Mouse (Mus musculus) lung, postnatal 10 days (tissue): ENCODE data around the gene Fas.

Experiments
- DNase-seq: peaks from one replicate; pipeline ENCODE4 v3.0.0; 2021

Gene Fas

DNA sequence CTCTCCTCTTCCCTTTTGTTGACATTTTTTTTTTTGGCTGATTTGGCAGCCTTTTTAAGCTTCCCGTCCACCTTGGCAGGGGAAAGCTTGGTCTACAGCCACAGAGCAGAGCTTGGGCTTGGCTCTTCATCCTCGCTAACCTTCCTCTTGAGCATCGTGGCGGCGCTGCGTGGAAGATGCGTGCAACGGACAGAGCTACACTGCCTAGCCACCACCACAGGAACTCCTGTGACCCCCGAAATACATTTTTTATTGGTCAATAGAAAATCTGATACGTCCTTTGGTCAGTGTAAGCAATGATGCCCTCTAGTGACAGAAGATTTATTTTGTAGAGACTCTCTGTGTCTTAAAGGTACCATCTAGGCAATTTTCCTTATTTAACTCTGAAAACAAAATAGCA is 6.1 kb upstream of the Fas start:
- DNase-seq: peak; percentile 25

DNA sequence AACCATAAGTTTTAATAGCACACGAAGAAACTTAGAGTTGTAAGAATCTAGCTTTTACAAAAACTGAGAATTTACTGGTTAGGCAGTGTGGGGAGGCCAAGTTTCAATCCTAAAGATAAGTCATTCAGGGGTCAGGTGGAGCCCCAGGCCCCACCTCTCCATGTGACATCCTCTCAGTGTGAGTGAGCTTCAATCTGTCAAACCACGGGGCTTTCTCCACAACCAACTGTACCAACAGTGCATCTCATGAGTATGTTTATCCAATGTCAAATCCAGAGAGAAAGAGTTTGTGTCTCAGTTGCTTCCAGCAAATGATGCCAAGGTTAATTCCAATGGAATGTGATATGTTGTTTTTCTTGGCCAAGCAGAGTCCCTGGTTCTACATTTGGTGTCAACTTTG is 5.6 kb upstream of the Fas start:
- no peak for DNase-seq

DNA sequence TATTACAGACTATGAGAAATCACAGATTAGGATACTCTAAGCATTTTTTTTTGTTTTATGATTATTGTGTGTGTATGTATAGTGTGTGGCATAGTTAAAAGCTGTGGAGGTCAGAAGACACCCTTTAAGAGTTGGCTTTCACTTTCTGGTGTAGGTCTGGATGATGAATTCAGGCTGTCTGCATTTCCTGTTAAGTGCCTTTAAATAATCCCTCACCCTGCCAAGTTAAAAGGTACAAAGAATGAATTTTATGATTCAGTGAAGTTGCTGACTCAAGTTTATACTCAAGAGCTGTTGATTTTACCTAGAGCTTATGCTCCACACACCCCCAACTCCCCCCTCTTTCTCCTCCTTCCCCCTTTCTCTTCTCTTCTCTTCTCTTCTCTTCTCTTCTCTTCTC is 3.2 kb upstream of the Fas start:
- no peak for DNase-seq

DNA sequence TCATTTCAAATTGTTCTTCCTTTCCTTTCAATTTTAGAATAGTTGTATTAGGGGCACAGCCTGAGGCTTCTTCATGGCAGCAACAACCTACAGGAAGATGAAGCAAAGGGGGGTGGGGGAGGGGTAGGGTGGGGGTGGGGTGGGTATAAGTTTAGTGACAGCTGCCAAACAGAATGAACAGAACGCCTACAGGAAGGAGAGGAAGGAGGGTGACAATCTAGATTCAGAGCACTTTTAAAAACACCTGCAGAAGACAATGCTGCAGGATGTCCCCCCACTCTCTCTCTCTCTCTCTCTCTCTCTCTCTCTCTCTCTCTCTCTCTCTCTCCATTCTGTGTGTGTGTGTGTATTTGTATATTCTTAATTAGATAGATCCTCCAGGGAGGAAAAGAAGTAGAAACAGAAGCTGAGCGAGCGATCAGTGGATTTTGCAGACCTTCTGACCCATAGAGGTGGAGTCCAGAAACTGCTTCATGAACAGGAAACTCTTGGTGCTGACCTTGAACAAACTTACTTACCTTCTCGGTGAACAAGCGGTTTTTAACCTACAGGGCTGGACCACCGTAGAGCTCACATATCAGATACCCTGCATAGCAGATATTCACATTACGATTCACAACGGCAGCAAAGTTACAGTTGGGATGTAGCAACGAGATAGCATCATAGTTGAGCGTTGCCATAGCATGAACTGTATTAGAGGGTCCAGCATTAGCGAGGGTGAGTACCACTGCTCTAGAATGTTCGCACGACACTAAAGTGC is 2.6 kb upstream of the Fas start:
- DNase-seq: no peak

DNA sequence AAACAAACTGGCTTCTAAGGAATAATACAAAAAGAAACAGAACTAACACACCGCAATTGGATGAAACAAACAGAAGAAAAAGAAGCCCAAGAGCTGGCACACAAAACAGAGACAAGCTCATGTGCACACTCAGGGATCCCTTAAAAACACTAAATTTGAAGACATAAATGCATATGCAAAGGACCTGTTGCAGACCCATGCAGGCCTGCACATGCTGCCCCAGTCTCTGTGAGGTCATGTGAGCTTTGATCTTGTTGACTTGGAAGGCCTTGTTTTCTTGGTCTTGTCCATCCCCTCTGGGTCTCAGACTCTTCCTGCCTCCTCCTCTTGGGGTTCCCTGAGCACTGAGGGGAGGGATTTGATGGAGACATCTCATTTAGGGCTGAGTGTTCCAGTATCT is 1.8 kb upstream of the Fas start:
- DNase-seq: no peak

DNA sequence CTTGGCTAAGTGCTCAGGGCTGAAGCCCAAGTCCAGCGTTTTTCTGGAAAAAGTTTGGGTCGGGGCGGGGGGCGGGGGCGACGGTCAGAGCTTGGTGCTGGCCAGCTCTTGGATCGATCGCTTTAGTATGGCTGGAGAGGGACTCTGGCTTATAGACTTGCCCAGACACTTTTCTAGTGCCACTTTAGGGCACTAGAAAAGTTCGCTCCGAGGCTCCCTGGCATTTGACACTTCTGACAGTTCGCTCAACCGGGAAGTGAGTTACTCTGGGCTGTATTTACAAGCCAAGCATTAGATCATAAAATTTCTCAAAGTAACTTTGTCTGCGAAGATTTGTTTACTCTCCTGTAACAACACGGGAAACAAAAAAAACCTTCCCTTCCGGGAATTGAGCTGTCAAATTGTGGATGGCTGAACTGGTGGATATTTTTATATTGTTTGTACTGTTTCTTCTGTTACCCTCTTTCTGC is 441 bp downstream of the Fas start:
- DNase-seq: peak; percentile 44

DNA sequence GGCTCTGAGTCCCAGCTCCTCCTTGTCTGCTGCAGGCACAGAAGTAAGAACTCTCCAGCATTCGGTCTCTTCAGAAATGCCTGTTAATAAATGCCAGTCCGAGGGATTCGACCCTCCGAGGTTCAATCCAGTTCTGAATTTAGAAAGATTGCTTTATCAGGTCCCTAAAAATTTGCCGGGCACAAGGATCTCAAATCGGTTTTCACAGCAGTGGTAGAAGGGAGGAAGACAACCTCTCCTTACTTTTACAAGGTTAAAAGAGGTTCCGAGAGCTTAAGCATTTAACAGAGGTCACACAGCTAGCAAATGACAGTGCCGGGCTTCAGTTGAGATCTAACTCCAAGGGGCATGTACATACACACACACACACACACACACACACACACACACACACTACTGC is 913 bp downstream of the Fas start:
- no peak for DNase-seq

DNA sequence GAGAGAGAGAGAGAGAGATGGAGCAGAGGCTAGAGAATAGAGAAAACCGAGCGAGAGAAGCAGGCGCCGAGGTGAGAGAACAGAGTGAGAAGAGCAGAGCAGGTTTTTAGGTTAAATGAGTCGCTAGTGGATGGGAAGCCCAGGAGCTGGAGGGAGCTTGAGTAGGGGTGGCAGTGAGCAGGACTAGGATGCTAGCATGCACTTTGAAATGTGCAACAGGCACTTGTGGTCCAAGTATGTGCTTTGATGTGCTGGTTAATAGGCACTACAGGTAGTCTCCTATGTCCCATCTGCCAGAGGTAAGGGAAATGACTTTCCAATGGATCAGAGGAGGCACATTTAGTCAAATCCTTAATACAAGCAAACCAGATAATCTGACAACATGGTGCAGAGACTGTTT is 1.5 kb downstream of the Fas start:
- no peak for DNase-seq

DNA sequence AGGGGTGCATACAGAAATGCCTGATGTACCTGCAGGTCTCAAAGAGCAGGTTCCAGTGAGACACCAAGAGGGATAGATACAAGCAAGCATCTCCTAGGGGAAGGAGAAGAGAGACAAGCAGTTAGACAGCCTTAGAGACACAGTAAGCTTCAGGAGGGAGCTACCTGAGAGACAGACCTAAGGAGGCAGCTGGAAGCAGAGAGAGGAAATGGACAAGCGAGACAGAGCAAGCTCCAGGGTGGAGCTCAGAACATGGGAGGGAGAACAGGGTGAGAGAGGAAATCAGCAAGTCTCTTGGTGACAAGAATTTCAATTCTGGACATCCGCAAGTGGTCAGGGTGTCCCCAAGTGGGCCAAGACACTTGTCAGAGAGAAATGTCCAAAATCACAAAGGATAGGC is 2.2 kb downstream of the Fas start:
- DNase-seq: no peak

DNA sequence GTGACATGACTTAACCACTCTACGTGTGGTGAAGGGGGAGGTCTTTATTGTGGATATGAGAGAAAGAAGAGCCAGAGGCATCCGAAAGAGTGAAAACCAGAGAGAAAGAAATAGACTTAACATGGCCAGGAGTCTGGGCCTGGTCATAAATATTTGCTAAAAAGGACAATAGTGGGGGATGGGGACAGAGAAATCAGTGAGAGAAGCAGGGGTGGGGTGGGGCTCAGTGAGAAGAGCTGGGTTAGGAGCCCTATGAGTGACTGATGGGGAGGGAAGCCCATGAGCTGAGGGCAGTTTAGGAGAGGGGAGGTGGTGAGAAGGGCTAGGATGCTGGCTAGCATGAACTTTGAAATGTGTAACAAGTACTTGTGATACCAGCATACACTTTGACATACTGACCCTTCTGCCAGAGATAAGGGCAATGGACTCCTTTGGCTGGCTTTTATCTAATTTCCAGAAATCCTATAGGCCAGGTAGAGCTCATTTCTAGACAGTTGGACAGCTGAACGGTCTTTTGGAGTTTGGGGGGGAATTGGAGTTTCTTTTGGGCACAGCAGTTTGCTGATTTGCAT is 3.0 kb downstream of the Fas start:
- DNase-seq: no peak

DNA sequence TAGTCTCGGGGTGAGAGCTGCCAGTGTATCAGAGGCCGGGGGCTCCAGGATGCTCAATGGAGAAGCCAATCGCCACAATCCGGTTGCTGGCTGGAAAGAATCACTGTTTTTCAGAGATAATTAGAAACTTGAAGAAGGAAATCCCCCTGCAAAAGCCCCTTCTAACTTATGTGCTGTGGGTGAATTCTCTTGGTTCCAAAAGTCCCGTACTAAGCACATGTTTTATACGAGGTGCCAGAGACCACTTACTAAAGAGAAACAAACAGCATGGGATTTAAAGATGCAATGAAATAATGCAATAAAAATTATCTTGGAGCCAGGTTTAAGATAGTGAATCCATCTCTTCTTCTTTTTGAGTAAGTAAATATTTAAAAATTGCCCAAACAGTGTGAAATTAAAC is 5.0 kb downstream of the Fas start:
- no peak for DNase-seq

DNA sequence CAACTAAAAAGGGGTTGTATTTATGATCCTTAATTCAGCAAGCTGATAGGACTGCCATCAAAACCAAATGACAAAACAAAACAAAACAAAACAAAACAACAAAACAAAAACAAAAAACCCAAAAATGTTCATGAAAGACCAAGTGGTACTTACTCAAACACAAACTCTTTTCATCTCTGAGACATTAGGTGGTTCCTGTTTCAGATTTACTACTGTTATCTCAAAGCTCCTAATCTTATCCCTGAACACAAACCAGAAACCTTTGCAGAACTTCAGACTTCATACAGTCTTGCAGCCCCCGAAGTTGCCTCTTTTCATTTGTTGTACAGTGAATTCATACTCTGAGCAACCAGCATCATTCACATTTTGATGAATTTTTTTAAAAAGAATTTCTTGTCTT is 8.1 kb downstream of the Fas start:
- DNase-seq: no peak

DNA sequence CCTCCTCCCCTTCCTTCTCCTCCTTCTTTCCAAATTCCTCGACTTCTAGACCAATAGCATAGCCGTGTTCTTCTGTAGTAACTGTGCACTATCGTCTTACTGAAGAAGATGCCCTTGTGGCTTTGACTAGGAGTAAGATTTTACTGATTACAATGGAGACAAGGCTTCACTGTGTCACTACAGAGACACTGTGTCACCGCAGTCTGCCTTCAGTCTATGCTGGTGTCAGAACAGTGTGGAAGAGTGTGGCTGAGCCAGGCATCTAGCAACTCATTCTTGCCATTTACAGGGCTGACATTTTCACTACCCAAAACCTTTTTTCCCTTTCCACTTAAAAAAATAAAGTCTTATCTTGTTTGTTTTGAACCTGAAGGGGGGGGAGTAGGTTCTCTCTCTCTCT is 8.8 kb downstream of the Fas start:
- no peak for DNase-seq

DNA sequence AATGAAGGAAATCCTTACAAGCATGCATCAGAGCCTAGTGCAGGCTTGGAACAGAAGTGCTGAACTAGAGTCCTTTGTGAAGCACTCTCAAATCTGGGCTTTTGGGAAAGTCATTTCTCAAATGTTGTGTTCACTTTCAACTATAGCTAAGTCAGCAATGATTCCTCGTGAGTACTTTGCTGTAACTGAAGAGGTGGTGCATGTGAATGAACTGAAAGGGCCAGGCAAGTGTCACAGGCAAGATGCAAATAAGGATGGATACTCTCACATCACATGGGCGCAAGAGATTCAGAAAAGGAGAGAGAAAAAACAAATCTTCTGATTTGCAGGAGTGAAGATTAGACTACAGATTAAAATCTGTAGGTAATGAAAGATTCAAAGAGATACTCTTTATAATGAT is 10.0 kb downstream of the Fas start:
- no peak for DNase-seq

DNA sequence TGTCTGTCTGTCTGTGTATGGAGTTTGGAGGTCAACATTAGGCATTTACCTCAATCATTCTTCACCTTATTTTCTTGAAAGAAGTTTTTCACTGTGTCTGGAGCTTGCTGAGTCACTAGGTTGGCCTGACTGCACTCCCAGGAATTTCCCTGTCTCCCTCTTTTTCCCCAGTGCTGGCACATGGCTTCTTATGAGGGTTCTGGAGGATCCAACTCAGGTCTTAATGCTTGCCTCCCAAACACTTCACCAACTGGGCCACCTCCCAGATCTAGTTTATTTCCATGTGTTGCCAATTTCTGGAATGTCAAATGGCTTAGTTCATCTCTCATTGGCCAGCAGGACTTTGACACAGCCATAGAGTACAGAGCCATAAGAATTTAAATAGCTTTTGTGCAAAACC is 14.5 kb downstream of the Fas start:
- DNase-seq: no peak

DNA sequence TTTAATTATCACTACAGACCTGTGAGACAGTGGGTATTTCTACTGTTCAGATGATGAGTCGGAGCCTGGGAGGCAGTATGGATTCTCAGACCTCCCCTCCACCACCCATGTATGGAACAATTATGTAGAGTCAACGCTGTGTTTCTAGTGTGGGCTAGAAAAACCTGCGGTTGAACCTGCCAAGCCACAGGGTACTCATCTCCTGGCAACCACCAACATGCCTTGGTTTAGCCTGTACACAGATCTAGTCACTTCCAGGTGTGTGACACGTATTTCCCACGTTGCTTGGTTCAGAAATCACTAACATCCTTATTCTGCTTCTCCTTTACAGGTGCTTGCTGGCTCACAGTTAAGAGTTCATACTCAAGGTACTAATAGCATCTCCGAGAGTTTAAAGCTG is 16.3 kb downstream of the Fas start:
- no peak for DNase-seq

DNA sequence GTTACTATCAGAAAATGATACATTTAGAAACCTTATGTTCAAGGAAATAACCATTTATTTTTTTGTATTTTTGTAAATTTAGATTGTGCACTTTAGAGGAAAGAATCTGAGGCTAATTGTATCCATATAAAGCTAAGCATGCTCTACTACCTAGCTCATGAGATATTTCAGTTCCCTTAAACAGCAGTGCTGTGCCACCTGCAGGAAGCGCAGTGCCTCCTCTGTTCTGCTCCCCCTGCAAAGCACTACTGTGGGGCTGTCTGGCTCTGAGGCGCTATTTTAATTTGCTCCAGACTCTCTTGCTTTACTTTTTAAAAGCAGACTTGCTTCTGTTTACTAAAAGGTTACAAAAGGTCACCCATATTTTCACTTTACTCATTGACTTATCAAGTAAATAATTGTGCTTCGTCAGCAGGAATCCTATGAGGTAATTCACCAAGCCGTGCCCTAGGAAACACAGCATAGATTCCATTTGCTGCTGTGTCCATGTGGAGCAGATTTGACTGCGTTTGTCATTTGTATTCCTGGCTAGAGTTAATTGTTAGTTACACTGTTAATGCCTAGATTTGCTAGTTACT is 21.8 kb downstream of the Fas start:
- no peak for DNase-seq

DNA sequence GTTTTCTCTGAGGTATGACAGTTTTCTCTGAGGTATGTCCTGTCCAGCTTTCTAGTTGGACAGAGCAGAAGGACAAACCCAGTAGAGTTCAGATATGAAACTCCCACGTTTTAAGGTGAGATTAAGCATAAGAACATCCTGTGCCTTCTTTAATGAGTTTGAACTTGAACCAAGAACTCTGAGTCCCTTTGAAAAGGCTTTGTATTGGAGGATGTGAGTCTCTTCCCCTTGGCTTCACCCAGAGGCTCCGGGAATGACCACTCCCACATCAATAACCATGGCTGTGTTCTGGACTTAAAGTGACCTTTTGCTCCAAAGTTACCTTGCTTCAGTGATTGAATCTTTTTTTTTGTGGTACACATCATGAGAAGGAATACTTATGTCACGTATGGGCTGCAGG is 37.6 kb downstream of the Fas start:
- DNase-seq: no peak

DNA sequence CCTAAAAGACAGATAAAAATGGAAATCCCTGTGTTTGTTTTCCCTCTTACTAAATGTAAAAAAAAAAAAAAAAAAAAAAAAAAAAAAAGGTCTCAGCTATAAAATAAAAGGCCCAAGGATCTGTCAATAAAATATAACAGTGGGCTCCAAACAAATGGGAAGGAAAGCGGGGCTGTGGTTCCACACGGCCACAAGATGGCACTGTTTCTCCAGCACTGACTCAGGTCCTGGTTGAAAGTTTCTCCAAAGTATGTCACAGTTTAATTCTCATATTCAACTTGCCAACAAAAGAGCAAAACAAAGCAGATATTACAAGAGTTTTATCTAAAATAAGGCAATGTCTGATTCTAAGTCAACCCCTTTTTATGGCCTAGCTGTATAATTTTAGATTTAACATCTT is 43.8 kb downstream of the Fas start:
- peak; percentile 83 for DNase-seq

DNA sequence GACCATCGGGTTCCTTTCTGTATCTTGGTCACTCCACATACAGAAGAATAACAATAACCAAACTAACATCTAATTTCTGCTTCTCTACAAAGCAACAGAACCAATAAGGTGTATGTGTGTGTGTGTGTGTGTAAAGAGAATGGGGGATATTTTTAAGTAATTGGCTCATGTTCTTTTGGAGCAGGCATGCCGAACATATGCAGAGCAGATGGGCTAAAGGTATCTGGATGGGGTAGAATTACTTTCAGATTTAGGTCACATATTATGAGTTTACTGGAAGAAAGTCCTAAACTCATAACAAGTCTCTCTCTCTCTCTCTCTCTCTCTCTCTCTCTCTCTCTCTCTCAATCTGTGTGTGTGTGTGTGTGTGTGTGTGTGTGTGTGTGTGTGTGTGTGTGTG is 54.2 kb downstream of the Fas start:
- DNase-seq: no peak

DNA sequence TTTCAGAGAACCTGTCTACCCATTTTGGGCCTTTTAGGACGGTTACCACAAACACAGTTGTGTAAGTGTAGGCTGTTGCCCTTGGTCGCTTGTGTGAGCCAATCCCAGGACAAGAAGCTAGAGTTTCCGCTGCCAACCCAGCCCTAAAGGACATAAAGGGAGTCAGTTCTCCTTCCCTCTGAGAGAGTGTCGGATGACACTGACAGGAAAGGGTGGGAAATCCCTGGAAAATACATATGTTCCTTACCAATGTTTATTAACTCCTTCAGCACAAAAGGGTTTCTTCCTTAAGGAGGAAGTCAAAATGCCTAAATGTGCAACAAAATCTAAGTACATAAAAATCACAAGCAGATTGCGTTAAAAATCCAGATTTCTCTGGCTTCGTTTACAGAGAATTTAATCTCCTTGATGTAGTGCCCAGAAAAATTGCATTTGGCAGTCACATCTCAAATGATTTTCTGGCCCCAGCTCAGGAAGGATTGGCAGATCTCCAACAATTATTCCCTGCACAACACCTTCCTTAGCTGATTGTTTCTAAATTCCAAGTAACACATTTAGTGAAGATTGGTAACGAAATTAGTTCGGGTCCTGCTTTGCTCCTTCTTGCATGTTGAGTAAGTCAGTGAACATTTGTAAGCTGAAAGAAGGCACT is 55.3 kb downstream of the Fas start:
- DNase-seq: peak; percentile 35

DNA sequence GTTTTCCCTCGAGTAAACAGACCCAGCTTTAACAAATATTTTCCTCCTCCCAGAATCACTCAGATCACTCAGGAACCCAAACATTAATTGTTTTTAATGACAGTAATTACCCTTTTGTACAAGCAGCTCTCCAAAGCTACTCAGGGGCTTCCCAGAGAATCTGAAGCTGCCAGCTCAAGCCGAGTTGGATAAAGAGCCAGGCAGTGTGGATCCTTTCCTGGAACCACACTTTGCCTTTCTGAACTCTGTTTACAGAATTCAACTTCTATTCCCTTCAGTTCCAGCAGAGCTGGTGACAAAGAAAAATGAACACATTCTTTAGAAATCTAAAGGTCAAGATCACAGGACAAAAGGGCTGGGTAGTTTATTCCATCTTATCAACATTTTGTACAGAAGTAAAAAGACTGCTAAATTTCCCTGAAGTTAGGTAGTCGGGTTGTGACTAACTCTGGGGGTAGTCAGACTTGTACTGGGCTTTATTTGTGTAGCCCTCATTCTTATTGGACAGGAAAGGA is 62.9 kb downstream of the Fas start:
- peak; percentile 29 for DNase-seq

DNA sequence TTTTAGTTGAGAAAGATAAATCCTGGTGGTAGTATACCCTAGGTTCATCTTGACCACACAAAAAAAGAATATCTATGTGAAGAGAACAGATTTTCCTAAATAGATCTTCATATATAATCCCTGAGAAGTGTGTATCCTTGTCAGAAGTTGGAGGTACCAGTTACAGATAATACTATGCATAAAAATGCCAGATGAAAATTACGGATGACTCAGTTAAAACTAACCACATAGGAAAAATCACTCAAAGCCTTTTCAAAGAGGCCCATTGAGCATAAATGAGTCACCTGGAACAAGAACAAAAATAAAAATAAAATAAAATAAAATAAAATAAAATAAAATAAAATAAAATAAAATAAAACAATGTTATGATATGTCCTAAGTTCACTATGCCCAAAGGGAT is 72.2 kb downstream of the Fas start:
- no peak for DNase-seq

DNA sequence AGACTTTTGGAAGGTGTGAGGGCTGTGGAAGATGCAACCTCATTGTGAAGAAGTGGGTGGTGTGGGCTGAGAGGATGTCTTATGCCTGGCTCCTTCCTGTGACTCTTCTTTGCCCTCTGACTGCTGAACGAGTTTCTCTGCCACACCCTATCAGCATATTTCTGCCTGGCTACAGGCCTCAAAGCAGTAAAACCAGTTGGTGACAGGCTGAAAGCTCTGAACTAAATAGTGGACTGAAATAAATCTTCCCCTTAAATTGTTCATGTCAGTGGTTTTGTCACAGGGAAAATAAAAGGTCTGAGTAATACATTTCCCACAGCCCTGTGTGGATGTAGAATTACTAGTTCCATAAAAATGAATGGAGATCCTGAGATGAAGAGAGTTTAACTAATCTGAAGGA is 79.1 kb downstream of the Fas start:
- no peak for DNase-seq
